Mouse (Mus musculus): ENCODE data around the gene Casz1.

The Casz1 gene

DNA sequence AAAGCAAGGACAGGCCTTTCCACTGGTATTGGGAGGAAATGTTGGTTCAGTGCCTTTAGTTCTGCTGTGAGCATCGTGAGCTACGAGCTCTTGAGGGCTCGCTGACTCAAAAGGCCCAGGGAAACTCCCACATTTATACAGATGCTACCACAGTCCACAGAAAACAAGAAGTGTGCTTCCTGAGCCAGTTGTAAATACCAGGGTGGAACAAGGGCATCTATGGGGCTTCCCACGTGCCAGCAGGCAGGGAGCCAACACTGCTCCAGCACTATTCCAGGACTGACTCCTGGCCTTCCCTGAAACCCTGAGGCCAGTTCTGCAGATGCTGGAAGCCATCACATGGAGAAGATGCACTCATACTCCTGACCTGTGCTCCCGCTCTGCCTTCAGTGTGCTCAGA, 165.4 kb downstream of the Casz1 start:
- DNase-seq (ENCODE audit: low read depth, low spot score): peak; percentile 47

DNA sequence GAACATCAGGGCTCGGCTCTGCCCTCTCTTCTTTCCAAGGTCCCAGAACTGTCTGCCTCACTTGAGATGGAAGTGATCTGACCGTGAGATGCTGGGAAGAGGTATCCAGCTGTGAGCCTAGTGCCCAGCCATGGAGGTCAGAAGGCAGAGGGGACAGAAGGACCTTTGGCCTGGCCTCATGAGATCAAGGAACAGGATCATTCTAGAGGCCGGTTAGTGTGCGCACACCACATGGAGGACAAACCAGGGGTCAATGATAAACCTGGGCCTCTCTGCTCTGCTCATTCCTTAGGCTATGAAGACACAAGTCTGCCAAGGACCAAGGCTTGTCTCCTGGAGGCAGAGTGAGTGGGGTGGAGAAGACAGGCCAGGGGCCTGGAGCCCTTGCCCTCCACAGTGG, 166.5 kb downstream of the Casz1 start:
- no peak for DNase-seq (ENCODE audit: low read depth, low spot score)

DNA sequence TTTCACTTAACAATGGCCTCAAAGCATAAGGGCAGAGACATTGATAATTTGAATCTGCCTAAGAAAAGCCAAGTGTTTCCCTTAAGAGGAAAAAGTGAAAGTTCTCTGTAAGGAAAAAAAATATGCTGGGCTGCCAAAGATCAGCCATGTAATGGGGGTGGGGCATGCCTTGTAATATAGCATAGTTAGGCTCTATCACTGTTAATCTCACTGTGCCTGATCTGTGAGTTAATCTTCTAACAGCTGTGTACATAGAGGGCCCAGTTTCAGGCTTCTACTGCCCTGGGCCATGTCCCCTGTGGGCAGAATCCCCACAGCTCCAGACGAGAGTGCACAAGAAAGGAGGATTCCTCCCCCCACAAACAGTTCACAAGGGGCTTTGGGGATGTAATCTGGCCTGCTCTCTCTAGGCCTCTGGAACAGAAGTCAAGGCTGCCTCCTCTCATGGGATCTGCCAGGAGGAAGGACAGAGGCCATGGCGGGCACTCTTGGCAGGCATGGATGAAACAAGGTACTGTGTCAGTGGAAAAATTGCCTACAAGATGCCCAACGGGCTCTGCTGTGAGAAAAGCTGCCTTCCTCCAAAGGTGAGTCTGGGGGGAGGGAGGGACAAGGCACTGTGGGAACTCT, 167.5 kb downstream of the Casz1 start:
- DNase-seq (ENCODE audit: low read depth, low spot score): no peak

DNA sequence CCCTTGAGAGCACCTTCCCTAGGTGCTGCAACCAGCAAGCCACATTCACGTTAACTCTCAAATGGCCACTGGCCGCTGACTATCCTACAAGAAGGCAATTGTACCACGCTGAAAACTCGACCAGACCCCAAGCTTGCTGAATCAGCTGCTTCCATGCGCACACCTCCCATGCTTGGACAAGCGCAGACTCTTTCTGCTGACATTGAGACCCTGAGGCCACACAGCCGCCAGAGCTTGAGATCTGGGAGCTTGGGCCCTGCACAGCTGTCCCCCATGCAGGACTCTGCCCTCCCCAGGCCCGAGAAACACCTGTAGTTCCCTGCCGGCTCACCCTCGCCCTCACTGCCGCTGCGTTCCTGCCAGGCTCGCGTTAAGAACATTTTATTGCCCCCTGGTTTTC, 168.5 kb downstream of the Casz1 start:
- no peak for DNase-seq (ENCODE audit: low read depth, low spot score)

DNA sequence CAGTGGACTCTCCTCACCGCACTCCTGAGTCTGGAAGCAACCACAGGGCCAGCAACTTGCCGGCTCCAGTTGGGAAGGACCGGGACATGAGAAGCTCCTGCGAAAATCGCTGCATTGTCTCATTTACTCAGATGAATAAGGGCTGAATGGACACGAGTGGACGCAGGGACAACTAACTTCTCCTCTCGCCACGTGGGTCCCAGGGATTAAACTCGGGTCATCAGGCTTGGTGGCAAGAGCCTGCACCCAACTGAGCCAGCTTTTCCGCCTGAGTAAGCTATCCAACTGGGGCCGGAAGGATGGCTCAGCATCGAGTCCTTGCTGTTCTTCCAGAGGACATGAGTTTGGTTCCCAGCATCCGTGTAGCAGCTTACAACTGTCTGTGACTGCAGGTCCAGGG, 169.2 kb downstream of the Casz1 start:
- DNase-seq (ENCODE audit: low read depth, low spot score): no peak

DNA sequence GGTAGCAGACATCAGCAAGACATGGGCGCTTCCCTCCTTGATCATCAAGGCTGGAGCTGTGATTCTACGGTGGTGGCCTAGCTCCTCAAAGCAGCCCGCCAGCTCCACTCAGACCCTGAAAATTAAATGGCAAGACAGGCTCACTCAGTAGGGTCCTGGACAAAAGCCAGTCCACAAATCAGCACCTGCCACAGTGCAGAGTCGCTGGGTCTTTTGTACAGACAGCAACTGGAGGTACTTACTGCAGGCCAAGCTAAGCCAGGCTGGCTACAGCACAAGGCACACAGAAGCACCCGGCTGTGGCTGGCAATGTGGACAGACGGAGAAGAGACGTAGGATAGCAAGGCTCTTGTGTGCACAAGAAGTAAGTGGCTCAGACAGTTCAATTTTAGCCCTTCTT, 170.6 kb downstream of the Casz1 start:
- no peak for DNase-seq (ENCODE audit: low read depth, low spot score)

DNA sequence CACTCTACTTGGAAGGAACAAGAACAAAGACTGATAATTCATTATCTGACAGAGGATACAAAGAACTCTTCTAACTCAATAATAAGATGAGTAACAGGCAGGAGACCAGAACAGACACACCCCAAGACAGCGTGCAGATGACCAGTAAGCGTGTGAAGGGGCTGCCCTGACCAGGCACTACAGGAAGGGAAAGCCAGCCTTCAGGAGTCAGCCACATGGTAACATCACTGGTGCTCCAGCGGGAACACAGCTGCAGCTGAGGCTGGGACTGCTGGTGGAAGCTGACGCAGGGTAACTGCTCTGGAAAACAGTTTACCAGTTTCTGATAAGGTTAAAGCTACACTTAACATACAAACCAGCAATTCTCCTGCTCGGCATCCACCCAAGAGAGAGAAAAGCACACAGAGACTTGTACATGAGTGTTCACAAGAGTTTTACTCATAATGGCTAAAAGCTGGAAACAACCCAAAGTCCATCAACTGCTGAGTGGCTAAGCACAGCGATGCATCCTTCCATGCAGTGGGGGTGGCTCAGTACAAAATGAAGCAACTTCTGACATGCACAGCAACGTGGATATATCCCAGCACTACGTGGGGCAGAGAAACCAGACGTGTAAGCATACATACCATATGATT, 174.1 kb downstream of the Casz1 start:
- no peak for DNase-seq (ENCODE audit: low read depth, low spot score)

DNA sequence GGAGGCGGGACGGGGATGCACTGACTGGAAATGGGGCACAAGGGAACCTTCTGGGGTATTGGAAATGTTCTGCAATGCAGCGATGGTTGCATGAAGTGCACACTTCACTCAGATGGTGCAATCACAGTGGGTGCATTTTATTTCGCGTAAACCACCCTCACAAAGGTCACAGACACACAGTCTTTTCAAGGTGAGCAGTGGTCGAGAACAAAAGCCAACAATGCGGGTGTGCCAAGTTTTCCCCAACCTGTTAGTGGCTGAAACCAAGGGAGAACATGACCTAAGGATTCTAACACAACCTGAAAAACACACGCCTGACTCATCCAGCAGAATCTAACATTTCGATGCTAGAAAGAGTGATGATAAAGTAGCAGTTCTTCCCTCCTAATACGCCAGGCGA, 174.7 kb downstream of the Casz1 start:
- no peak for DNase-seq (ENCODE audit: low read depth, low spot score)

DNA sequence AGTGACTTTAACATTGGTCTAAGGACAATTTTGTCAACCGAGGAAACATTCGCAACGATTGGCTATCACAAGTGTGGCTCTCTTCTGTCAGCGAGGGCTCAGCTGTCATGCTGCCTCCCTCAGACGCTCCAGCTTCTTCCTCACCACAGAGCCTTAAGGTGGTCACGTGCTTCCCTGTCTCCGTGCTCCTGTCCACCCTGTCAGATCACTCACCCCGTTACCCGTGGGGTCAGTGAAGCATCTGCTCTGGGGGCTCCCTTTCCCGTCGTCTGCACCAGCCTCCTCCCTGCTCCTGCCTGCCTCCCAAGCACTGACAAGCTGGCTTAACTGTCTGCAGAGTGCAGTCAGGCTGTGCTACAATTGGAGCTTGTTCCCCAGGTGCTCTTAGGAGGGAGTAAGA, 175.6 kb downstream of the Casz1 start:
- DNase-seq (ENCODE audit: low read depth, low spot score): no peak

DNA sequence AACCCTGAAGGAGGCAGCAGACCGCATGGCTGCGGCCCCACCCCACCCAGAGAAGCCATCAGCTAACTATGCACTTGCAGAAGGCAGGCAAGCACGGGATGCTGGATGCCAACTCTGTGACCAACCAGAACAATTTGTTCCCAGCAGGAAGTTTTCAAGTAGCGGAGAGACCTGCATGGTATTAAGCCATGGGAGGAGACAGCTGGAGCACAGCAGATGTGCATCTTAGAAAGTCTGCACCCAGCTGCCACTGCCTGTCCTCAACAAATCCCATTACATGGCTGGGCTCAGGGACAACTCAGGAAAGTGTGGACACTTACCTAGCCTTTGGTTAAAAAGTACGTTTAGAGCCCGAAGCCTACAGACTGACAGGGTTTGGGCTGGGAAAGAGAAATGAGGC, 178.0 kb downstream of the Casz1 start:
- DNase-seq (ENCODE audit: low read depth, low spot score): no peak

DNA sequence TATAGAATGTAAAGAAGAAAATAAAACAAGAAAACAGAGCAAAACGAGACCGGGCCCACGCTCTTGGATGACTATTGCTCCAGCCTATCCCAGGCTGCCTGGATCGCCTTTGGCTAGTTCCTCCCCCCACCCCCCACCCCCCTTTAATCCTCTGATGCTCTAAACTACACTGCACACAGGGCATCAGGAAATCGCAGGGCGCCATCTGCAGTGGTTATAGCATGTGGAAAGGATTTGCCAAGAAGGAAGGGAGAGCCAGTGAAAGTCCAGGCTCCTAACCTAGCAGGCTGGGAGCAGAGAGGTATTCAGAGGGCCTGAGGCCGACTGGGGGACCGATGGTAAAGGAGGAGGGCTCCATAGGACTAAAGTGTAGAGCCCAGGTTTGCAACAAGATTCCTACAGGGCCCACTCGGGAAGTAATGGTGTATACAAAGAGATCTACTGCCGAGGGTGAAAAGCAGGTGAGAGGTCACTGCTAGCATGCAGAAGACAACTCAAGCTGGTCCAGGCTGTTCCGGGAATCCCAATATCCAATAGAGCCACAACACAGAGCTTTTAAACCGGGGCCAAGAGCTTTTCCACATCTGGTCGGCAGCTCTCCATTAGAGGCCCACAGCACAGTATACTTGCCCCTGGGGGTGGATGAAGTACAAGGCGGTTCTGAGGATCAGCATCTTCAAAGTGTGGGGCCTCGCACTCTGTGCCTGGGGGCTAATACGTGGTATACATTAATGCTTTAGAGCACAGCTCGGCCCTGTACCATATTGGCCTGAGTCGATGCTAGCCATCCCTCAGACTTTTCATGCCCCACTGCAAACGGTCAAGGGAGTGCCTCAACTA, 180.7 kb downstream of the Casz1 start:
- no peak for DNase-seq (ENCODE audit: low read depth, low spot score)

DNA sequence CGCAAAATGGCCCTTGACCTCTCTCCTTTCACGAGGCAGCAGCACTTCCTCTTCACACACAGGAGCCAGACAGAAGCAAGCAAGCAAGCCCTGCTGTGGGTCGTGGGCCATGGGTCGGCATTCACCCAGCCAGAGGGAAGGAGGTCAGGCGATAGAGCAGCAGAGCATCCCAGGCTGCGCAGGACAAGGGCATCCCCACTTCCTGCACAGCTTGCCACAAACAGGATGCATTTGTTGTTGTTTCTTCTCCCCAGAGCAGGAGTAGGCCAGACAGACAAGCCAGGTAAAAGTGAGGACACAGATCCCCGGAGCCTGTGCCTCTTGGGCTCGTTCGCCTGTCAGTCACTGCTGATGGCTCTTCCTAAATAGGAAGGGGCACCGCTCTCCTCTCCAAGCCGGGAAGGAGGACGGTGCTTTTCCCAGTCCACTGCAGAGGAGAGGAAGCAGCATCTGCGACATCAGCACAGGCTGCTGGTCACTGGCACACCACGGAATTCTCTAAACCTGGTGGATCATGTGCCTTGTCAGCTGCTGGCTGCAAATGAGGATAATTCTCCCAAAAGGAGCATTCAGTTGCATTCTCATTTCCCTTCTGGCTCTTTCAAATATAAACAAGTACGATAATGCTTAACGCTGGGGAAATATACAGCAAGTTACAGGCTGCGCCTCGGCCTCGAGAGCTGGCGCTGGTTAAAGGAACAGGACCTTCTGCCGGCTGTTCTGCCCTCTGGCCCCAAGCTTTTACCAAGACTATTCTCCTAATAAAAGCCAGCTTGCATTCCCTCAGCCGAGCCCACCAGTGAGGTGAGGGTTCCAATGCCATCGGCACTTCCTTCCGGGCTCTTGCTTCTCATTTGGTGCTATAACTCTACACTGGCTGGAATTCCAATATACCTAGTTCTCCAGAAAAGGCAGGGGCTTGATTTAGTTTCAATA, 181.6 kb downstream of the Casz1 start:
- no peak for DNase-seq (ENCODE audit: low read depth, low spot score)

DNA sequence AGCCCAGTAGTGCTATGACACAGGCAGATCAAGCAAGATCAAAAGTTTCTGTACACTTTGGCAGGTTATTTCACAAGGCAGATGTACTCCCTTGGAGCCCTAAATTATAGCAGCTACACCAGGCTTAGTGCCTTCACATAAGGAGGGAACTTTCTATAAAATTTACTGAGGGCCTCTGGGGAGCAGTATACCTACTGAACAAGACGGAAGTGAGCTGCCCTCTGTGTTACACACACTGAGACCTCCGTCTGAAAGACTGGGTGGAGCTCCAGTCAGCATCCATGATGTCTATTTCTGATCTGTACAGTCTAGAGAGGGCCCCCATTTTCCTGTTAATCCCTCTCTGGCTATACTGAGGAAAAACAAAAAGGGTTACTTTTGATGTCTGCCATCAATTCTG, 185.8 kb downstream of the Casz1 start:
- DNase-seq (ENCODE audit: low read depth, low spot score): no peak

DNA sequence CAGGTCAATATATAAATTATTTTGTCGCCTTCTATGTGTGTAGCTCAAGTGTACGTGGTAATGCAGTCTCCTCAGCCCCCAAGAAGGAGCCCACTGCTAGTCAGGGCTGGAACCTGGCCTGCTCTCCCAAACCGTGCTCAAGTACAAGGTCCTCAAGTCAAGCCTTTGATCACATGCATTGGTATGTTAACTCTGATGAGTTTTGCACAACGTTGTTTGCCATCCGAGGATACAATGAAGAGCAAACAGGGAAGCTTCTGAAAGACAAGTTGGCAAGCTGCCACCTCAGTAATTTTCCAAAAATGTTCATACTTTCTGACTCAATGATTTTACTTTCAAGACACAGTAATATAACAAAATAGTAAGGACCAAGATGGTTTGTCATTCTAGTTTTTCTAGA, 189.7 kb downstream of the Casz1 start:
- DNase-seq (ENCODE audit: low read depth, low spot score): peak; percentile 14

DNA sequence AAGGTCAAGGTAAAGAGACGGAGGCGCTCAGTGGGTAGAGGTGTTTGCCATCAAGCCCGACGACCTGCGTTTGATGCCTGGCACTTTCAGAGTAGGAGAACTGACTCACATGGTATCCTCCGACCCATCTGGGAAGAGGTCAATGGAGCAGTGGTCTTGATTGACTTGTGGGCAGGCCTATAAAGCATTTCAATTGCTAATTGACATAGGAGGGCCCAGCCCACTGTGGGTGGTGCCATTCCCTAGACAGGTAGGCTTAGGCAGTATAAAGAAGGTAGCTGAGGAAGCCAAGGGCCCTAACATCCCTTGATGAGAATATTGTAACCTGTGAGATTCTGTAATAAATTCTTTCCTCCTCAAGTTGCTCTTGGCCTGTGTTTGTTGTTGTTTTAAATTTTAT, 196.5 kb downstream of the Casz1 start:
- no peak for DNase-seq (ENCODE audit: low read depth, low spot score)

DNA sequence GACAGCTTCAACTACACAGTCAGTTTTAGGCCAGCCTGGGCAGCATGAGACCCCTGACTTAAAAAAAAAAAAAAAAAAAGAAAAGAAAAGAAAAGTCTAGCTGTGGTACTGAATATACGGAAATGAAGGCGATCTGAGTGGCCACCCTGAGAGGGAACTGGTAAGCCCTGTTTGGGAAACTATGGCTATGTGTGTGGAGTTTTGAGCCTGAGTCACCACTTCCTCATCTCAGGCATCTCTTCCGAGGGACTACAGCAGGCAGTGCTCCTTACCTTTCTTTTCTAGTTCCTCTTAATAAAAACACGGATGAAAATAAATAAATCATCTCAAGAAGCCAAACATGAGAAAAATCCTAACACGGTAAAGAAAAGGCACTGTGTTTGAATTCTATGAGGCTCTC, 197.3 kb downstream of the Casz1 start:
- DNase-seq (ENCODE audit: low read depth, low spot score): no peak

DNA sequence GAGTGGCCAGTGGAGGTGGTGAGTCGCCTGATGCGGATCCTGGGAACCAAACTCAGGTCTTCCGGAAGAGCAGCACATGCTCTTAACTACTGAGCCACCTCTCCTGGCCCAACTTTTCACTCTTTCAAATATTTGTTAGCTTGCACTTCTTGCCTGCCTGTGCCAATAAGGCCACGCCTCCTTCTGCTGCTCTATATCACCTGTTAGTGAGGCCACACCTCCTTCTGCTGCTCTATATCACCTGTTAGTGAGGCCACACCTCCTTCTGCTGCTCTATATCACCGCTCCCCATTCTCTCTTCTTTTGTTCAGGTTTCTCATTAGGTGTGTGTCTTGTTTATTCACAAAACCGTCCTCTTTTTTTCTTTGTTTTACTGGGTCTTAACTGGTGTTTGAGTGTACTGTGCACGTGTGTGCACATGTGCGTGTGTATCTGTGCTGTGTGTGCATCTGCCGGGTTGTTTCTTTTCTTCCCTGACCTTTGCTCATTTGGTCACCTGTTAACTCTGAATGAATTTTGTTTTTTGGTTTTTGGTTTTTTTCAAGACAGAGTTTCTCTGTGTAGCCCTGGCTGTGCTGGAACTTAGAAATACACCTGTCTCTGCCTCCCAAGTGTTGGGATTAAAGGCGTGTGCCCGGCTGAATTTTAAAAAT, 198.3 kb downstream of the Casz1 start:
- no peak for DNase-seq (ENCODE audit: low read depth, low spot score)
